Mouse (Mus musculus): ENCODE measurements around the gene Rab19. TPM values are rescaled to one million over a fixed set of nuclear protein-coding genes. Genes with fewer than 3 reads are reported as not detected.
"Not testable (repeated sequence)": the region's sequence is repeated elsewhere in the genome, so short reads cannot be mapped to it uniquely, and the experiment has no call there.

Gene Rab19
- polyA plus RNA-seq, 1 experiment = not detected

- H3K27ac ChIP-seq (replicated peaks; ENCODE audit: low read depth, low read length) = no peak overlapping the region
- no peaks in the 10 kb centered on the region for H3K4me1 ChIP-seq (ENCODE audit: control insufficient read depth, insufficient read depth, insufficient read length, low read length)
- H3K4me3 ChIP-seq (ENCODE audit: insufficient read depth, low read depth, low read length) = no peak overlapping the region
Observed at GRCm38 (mm10) chr6:39433174-39433573, 52.2 kb downstream of the Rab19 start.

GRCm38 (mm10) chr6:39433701-39434100 is 52.7 kb downstream of the Rab19 start:
- Histone ChIP-seq H3K27ac (replicated peaks; ENCODE audit: low read depth, low read length) (no peak overlapping the region), H3K4me3 (ENCODE audit: insufficient read depth, low read depth, low read length) (no peak overlapping the region), H3K4me1 (ENCODE audit: control insufficient read depth, insufficient read depth, insufficient read length, low read length) (no peaks in the 10 kb centered on the region)

GRCm38 (mm10) chr6:39434111-39434885 is 53.3 kb downstream of the Rab19 start:
- Histone ChIP-seq H3K4me3 (ENCODE audit: insufficient read depth, low read depth, low read length) (no peak overlapping the region), H3K4me1 (ENCODE audit: control insufficient read depth, insufficient read depth, insufficient read length, low read length) (no peaks in the 10 kb centered on the region), H3K27ac (replicated peaks; ENCODE audit: low read depth, low read length) (no peak overlapping the region)

GRCm38 (mm10) chr6:39434886-39435492 is 54.0 kb downstream of the Rab19 start:
- no peak overlapping the region for H3K27ac ChIP-seq (replicated peaks; ENCODE audit: low read depth, low read length)
- H3K4me3 ChIP-seq (ENCODE audit: insufficient read depth, low read depth, low read length) = no peak overlapping the region
- no peaks in the 10 kb centered on the region for H3K4me1 ChIP-seq (ENCODE audit: control insufficient read depth, insufficient read depth, insufficient read length, low read length)

GRCm38 (mm10) chr6:39435875-39436274 is 54.9 kb downstream of the Rab19 start:
- Histone ChIP-seq H3K4me1 (ENCODE audit: control insufficient read depth, insufficient read depth, insufficient read length, low read length) (no peaks in the 10 kb centered on the region), H3K27ac (replicated peaks; ENCODE audit: low read depth, low read length) (no peak overlapping the region), H3K4me3 (ENCODE audit: insufficient read depth, low read depth, low read length) (no peak overlapping the region)

- H3K4me3 ChIP-seq (ENCODE audit: insufficient read depth, low read depth, low read length); H3K4me1 ChIP-seq (ENCODE audit: control insufficient read depth, insufficient read depth, insufficient read length, low read length); H3K27ac ChIP-seq (replicated peaks; ENCODE audit: low read depth, low read length): not testable (repeated sequence)
Observed at GRCm38 (mm10) chr6:39437519-39437918, 56.5 kb downstream of the Rab19 start.

Other genes with a start within 250 kb of the Rab19 start
- 9.5 and 12.2 TPM in 2 replicates for gene Kdm7a, start 174.4 kb upstream of the Rab19 start, polyA plus RNA-seq (2012; ENCODE audit: insufficient read depth, insufficient read length, missing spikeins)
- 7.4 and 11.0 TPM in 2 replicates for gene Slc37a3, start 3.5 kb upstream of the Rab19 start, polyA plus RNA-seq (2012; ENCODE audit: insufficient read depth, insufficient read length, missing spikeins)
- 19.3 and 32.6 TPM in 2 replicates for gene Mkrn1, start 39.3 kb downstream of the Rab19 start, polyA plus RNA-seq (2012; ENCODE audit: insufficient read depth, insufficient read length, missing spikeins)
- 1.7 and 2.8 TPM in 2 replicates for gene Dennd2a, start 176.7 kb downstream of the Rab19 start, polyA plus RNA-seq (2012; ENCODE audit: insufficient read depth, insufficient read length, missing spikeins)
- 10.4 and 12.6 TPM in 2 replicates for gene Adck2, start 192.7 kb downstream of the Rab19 start, polyA plus RNA-seq (2012; ENCODE audit: insufficient read depth, insufficient read length, missing spikeins)
- gene Gm42420, start 204.6 kb downstream of the Rab19 start, polyA plus RNA-seq (2012; ENCODE audit: insufficient read depth, insufficient read length, missing spikeins) = not detected in 2 replicates
- gene Ndufb2, start 211.4 kb downstream of the Rab19 start, polyA plus RNA-seq (2012; ENCODE audit: insufficient read depth, insufficient read length, missing spikeins) = 819 and 928 TPM in 2 replicates

Measured in brown adipose tissue, adult 24 weeks (tissue).